Mouse (Mus musculus) heart, postnatal 14 days (tissue): ENCODE measurements around the gene Zfp36l2. TPM values are rescaled to one million over a fixed set of nuclear protein-coding genes. Genes with fewer than 3 reads are reported as not detected.
A peak's percentile ranks its signal among the peaks of the same experiment; 100 is the strongest.

Source experiments
- DNase-seq, 2 experiments: peaks; one replicate each; pipeline ENCODE4 v3.0.0; 2021 to 2022
- intact Hi-C: fragments of 180-260 bp; cut with DNase I; formaldehyde crosslinking; loops from one replicate; pipeline ENCODE4 v1.15.1; 2025
- total RNA-seq, 2 experiments: library from RNA; stranded (reverse); gene quantifications; 2 replicates each; pipeline ENCODE4 v1.2.3; 2021

Zfp36l2 gene
- total RNA-seq, 2 experiments from 2014 or later: 30.3 to 33.3 TPM

DNA sequence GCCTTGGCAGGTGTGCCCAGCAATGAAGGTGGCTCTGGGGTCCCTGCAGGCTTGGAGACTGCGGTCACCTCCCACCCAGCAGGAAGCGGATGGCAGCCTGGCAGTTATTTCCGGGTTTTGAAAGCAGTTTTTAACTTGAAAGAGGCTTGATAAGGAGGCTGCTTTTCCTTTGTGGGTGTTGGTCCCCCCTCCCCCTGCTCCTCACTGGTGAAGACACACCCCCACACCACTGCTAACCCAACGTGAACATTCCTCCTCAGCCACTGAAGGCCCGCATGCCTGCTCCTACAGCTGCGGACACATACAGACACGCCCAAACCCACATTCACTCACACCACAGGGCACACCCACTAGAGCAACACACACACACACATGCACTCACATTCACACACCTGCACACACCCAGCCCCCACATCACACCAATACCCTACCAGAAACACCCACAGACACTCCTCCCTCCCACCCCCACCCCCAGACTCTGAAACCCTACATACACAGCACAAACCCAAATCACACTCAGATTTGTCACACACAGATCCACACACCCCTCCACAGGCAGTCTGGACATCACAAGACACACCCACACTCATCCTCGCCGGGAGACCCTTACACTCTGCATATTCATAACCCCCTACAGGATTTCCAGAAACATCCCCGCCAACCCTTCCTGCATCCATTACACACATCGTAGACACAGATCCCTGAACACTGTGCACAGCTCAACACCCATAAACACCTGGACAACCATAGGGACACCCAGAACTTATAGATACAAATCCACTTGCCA is 6.8 kb downstream of the Zfp36l2 start:
- intact Hi-C loops: loop anchor here (2.0 kb wide), 1 partner anchor 32 kb away; no protein-coding TSS in a partner anchor

DNA sequence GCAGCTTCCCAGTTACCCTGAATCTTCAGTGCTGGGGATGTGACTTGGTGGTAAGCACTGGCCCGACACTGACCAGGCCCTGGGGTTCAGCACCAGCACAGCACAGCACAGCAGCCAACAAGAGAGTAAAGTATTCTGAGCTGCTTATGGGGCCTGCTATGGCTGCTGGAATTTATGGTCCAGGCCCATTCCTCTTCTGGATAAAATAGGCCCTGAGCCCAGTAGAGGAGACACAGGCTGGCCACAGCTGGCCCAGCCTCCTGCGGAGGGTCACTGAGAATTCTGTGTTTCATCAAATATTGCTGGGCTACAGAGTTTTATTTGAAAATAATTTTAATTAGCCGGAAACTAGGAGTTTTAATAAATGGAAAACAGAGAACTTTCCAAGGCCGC is 7.8 kb downstream of the Zfp36l2 start:
- intact Hi-C loops: loop anchor here (2.0 kb wide), 1 partner anchor 31 kb away; no protein-coding TSS in a partner anchor
- DNase-seq: peak in 1 of 2 experiments; percentile 58

More for the DNA sequence above, 6.8 kb downstream of the Zfp36l2 start:
- DNase-seq: peak in 1 of 2 experiments; percentile 37

DNA sequence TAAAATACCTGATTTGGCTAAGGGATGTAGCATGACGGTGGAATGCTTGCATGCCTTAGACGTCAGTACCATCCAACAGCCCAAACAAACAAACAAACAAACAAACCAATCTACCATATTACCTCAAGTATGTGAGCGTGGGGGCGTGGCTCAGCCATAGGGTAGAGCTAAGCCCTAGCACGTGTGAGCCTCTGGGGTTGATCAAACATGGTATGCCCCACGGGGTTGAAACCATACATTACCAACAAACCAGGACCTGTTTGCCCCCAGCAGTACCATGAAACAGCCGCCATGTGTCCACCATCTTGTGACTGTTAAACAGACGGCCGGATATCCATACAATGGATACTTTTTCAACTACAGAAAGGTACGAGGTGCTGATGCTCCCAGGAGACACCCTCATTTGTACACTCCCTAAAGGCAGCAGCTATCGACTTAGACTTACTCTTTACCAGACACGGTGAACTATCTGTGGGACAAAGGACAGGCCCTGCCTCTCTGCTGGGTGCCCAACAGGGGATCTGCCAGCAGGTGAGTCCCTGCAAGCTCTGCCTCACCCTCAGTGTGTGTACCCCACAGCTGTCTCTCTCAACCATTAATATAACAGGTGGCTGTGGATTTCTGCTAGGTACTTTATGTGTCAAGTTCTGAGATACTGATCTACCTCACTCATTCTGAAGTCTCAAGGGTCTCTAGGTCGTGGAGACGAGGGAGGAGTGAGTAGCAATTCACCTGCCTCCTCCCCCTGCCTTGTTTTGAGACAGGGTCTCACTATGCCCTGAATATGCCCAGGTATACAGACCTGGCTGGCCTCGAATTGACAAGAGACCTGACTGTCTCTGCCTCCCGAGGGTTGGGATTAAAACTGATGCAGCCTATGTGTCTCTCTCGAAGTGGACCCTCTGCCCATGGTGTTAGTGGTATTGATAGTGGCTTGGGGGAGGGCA is 8.4 kb downstream of the Zfp36l2 start:
- peak in 1 of 2 experiments; percentile 1 for DNase-seq
- intact Hi-C loops: no loop called here

DNA sequence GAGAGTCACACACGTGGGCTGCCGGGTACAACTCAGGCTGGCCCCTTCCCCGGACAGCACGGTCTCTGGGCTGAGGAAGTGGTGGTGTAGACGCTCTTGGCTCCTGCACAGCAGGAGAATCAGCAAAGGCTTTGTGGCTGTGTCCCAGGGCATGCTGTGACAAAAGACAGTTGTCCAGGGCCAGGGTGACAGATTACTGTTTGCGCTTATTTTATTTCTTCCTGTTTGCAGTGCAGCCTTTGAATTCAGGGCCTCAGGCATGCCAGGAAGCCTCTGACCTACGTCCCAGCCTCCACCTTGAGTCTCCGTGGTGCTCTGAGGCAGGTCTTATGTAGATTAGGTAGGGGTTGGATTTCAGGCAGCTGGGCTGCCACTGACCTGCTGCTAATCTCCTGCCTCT is 10.3 kb downstream of the Zfp36l2 start:
- intact Hi-C loops: no loop called here
- peak in 1 of 2 experiments; percentile 4 for DNase-seq

DNA sequence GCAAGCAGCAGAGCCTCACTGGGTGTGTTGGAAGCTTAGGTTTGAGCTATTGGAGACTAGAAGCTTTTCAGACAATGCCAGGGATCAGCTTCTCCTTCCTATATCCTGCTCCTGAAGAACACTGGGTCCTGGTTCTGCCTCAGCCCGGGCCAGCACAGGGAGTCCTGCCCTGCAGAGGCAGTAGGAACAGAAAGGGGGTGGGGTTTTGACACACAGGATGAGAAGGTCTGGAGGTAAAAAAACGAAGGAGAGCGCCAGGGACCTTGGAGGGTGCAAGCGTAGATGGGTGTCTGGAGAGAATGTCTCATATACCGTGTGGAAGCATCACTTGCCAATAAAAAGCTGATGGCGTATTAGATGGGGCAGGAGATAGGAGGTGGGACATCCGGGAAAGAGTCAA is 11.3 kb downstream of the Zfp36l2 start:
- peak in 1 of 2 experiments; percentile 0 for DNase-seq
- intact Hi-C loops: no loop called here

DNA sequence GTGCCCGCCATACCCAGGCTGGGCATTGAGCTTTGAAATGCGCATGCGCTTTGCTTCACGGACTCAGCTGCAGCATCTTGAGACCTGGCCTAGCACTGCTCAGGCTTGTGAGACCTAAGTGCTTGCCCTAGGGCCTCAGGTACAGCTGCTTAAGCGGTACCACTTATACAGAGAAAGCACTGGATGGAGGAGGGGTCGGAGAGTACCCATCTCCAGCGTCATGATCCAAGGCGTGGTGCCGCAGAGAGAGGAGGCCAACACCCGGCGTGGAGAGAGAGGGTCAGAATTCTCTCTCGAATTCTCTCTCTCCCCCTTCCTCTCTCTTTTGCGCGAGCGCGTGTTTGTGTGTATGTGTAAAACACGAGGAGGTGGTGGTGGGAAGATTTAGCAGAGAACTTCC is 12.6 kb downstream of the Zfp36l2 start:
- DNase-seq: peak in 1 of 2 experiments; percentile 0
- intact Hi-C loops: no loop called here

DNA sequence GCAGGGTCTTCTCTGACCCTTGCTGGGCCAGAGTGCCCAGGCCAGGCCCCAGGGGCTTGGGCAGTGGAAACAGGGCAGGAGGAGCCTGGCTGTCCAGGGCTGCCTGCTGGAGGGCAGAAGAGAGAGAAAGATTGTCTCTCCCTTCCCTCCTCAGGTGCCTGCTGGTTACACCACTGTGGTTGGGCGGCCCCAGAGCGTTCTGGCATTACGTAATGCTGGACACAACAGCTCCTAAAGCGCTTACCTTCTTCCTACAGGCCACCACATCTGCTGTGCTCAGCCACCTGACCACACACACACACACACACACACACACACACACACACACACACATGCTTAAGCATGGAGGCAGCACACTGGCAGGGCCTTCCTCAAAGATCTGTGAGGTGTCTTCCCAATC is 20.4 kb downstream of the Zfp36l2 start:
- peak in 1 of 2 experiments; percentile 0 for DNase-seq
- intact Hi-C loops: no loop called here

DNA sequence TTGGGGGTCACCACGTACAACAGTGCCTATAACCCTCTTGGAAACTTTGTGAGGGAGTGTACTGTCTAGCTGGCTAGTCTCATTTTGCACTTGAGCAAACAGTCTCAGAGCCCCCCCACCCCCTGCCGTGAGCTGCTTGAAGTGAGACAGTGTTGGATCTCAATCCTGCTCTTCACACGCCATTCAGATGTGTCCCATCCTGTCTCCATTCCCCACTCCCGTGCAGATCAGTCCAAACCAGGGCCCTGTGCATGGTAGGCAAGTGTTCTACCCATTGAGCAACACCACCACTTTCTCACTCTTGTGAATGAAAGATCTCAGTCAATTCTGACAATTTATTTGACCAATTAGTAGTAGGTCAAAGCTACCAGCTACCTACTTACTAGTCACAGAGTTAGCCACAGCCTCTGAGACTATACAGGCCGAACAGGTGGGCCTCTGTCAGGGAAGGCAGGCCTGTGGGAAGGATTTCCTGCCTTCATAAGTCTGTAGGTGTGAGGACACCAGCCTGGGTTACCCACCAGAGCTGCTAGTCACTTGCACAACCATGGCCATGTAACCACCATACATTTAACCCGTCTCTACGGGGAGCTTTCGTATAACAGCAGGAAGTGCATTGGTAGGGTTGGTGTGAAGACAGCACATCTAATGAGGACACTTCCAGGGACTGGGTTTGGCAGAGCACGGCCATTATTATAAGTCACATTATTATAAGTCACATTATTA is 21.4 kb downstream of the Zfp36l2 start:
- DNase-seq: peak in 1 of 2 experiments; percentile 0
- intact Hi-C loops: no loop called here

DNA sequence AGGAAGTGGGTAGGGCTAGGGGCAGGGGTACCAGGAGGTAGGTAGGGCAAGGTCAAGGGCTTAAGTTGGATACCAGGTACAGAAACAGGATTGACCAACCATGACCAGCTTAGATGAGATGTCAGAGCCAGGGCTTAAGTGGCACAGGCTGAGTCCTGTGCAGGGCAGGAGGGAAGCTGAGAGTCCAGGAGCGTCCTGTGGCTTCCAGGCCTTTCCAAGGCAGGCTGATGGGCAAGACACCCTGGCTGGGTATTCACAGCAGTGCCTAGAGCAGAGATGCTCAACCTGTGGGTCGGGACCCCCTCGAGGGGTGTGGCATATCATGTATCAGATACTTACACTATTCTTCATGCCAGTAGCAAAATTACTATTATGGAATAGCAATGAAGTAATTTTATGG is 22.0 kb downstream of the Zfp36l2 start:
- DNase-seq: no peak
- intact Hi-C loops: no loop called here

DNA sequence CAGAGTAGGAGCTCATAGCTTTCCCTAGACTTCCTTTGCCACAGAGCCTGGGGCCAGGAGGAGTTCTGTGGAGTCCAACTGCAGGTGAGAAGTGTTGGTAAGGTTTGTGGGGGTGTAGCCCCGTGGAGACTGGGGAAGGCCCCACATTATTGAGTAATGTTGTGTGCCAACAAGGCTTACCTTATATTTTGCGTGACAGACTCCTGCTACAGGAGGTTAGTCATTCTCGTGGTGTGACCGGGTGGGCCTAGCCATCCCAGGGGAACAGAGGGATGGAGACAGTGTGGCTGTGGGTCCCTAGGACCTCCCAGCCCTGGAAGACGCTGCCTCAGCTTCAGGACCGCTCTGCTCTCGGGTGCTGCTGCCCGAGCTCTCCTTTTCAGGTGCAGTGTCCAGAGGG is 23.6 kb downstream of the Zfp36l2 start:
- intact Hi-C loops: no loop called here
- DNase-seq: peak in 1 of 2 experiments; percentile 0

DNA sequence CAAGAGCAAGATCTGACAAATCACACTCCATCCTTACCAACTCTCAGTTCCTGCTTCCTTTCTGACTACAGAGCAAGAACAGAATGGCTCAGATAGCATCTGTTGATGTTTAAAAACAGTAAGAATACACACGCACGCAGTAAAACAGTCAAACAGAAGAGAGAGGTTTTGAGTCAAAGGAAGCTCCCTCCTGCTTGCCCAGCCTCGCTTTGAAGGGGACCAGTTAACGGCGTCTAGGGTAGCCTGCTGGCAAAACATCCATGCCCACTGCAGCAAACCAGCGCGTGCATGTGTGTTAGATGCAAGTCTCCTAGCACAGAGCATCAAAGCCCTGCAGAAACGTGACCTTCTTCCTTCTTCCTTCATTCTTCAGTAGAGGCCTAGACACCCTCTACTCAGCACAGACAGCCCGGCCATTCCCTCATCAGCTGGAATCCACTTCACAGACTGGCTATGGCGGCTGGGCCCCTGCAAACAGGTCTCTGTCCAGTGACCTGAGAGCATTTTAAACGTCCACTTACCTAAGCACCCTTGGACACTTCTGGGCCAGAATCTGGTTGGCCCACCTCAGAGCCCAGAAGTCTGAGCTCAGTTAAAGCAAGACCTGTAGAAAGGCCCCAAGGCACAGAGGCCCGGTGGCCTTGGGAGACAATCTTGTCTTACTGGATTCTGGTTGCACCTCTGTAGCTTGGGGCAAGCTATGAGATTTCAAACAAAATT is 24.5 kb downstream of the Zfp36l2 start:
- intact Hi-C loops: no loop called here
- DNase-seq: peak in 1 of 2 experiments; percentile 1

DNA sequence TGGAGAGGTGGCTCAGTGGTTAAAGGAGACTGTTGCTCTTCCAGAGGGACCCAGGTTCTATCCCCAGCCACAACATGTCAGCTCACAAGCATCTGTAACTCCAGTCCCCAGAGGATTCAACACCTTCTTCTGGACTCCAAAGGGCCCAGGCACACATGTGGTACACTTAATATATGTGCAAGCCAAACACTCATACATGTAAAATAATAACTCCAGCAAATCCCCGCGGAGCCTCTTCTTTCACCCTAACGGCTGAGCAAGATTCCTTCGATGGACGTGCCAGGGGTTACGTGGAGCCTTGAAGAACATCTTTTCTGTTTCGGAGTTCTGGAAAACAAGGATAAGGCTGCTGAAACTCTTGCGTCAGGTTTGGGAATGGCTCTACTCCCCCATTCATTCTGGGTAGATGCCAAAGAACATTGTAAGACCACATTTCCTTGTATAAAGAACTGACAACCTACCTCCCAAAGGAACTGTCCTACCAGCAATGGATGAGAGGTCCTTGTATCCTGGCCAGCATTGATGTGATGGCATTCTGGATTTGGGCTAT is 25.5 kb downstream of the Zfp36l2 start:
- DNase-seq: peak in 1 of 2 experiments; percentile 1
- intact Hi-C loops: no loop called here

DNA sequence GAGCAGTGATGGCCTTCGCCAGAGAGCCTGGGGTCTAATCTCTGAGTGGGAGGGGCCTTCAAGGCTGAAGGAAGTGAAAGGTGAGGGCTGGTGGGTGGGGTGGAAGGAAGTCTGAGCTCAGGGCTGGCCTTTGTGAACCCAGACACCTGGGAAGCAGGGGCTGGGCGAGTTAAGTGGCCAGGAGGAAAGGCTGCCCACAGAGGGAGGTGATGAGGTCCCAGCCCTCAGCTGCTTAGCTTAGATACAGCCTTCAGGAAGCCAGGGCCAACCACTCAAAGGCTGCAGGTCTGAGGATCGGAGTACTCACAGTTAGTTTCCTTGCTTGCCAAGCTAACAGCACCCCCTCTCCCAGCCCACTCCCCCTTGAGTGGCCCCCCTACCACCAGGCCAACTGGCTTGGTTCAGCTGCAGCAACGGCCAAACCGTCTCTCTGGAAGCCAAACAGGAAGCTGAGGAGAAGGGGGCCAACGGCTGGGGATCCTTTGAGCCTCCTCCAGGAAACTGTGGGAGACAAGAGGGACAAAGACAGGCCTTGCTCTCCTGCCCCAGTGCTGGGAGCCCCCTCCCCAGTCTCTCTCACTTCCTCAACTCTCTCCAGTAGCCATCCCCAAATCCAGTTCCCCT is 26.4 kb downstream of the Zfp36l2 start:
- DNase-seq: peak; percentile 17 to 55
- intact Hi-C loops: no loop called here

DNA sequence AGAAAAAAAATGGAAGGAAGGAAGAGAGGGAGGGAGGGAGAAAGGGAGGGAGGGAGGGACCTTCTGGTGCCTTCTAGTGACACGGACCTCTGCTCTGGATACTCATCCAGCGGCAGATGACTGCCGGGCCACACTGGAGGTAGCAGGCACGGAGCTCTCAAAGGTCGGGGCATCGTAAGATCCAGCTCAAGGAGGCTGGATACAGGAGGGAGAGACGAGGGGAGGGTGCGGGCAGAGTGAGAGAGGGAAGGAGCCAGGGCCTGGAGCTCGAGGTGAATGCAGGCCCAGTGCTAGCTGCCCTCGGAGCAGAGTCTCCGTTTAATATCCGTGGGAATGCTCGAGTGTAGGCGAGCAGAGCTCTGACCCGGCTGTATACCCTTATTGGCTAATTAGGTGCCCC is 28.9 kb downstream of the Zfp36l2 start:
- DNase-seq: no peak
- intact Hi-C loops: no loop called here

DNA sequence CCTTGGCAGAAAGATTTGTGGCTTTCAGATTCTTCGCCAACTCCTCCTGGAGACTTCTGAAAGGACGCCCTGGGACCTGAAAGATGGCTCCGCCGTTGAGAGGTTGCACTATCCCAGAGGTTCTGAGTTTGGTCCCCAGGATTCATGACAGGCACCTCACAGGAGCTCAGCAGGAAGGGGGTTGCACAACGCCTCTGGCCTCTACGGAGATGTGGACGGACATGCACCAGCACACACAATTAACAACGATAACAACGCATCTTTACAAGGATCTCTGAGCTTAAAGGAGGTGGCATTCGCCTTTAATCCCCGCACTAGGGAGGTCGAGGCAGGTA is 29.3 kb downstream of the Zfp36l2 start:
- intact Hi-C loops: no loop called here
- DNase-seq: no peak

DNA sequence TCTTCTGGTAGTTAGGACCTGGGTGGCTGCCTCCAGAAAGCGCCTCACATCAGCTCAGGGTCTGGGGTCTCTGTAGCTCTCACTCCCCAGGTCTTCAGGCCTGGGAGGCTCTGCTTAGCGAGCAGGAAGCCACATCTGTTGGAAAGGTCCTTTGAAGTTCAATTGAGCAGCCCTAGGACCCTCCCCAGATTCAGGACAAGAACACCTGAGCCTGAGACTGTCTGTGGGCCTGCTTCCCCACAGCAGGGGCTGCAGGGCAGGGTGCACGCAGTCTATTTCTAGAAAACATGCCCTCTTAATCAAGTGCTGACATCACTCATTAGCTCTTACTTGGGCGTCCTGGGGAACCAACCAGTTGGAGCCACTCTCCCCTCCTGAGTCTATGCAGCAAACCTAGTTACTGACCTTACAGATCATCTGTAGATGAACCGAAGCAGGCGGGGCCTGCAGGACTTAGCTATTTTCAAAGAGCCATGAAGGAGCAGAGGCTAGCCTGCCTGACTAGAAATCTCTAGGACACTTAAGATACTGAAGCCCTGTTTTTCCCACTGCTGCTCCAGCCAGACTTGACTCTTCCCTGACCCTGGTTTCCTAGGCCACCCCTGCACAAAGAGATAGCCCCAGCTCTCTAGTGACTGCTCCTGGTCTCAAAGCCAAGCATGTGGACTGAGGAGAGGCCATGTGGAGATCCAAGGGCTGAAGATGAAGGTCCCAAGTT is 29.8 kb downstream of the Zfp36l2 start:
- DNase-seq: peak in 1 of 2 experiments; percentile 0
- intact Hi-C loops: no loop called here

DNA sequence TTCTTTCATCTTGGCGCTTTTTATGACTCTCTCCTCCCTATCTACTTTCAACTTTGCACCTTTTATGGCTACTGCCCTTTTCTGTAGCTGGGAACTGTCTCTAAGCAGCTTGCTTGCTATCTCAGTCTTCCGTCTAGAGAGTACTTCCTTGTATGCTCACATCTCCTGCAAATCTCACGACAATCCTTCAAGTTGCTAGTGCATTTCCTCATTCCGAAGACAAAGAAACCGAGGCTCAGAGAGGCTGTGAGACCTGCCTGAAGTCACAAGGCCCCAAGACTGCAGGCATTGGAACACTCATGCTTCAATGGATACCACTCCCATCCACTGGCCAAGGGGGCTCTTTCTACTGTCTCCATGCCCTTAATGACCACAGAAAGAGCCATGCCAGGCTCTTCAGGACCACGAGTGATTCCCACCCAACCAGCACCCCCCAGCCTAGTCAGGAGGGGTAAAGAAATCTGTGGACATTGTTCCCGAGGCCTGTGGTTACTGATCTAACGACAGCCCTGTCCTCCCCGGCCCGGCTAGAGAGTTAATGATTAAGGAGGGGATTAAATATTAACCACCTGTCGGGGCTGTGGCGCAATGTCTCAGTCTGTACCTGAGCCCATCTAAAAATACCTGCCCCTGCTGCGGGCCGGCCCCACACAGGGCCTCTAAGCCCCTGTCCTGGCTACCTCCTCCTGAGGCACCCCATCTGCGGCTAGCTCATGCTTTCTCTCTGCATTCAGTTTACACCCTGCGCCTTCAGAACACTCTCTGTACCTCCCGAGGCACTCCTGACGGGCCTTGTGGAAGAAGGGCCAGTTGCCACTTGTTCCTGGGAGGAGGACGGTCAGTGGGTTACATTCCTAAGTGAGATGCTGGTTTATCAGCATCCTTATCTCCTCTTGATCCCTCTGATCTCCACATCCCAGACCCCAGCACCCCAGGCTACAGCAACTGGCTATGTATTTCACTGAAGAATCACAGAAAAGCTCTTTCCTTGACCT is 30.7 kb downstream of the Zfp36l2 start:
- DNase-seq: peak in 1 of 2 experiments; percentile 1
- intact Hi-C loops: no loop called here
